Mouse (Mus musculus) liver, embryonic 11.5 days (tissue): ENCODE measurements around the gene Hirip3. TPM values are rescaled to one million over a fixed set of nuclear protein-coding genes. Genes with fewer than 3 reads are reported as not detected.

ENCODE experiments used
- ATAC-seq: fragments of 200-750 bp; cut with Nextera tagmentation; replicated peaks from 2 replicates; pipeline ENCODE4 v1.8.0; 2017; ENCODE audit warnings: moderate number of reproducible peaks, mild to moderate bottlenecking, moderate TSS enrichment, moderate library complexity; ENCODE audit not compliant: low FRiP score
- DNase-seq: peaks from one replicate; pipeline ENCODE4 v3.0.0-alpha.2; 2017; ENCODE audit warnings: low spot score
- H3K27ac ChIP-seq: fragments of 300-500 bp; sonication (generic); 2 replicates; pipeline ENCODE4 v1.5.1; 2014; ENCODE audit warnings: mild to moderate bottlenecking, low read depth, low read length, control low read depth
- H3K27me3 ChIP-seq: fragments of 300-500 bp; sonication (generic); replicated peaks from 2 replicates; pipeline ENCODE4 v1.6.1; 2014; ENCODE audit warnings: low read length, mixed read lengths; ENCODE audit not compliant: control insufficient read depth, insufficient read depth
- H3K36me3 ChIP-seq: fragments of 300-500 bp; sonication (generic); 2 replicates; pipeline ENCODE4 v1.6.1; 2014; ENCODE audit warnings: mild to moderate bottlenecking, low read length, moderate library complexity, mixed read lengths; ENCODE audit not compliant: control insufficient read depth, insufficient read depth
- H3K4me1 ChIP-seq: fragments of 300-500 bp; sonication (generic); replicated peaks from 2 replicates; pipeline ENCODE4 v1.6.1; 2014; ENCODE audit warnings: low read length, mixed read lengths; ENCODE audit not compliant: control insufficient read depth, insufficient read depth
- H3K4me2 ChIP-seq: fragments of 300-500 bp; sonication (generic); 2 replicates; pipeline ENCODE4 v1.6.1; 2014; ENCODE audit warnings: mild to moderate bottlenecking, control low read depth, moderate library complexity
- H3K4me3 ChIP-seq: fragments of 300-500 bp; sonication (generic); 2 replicates; pipeline ENCODE4 v1.5.1; 2014; ENCODE audit warnings: low read depth, low read length, control low read depth
- H3K9ac ChIP-seq: fragments of 300-500 bp; sonication (generic); 2 replicates; pipeline ENCODE4 v1.6.1; 2014; ENCODE audit warnings: low read depth, low read length, control low read depth
- H3K9me3 ChIP-seq: fragments of 300-500 bp; sonication (generic); 2 replicates; pipeline ENCODE4 v1.6.1; 2016; ENCODE audit warnings: low read length, inconsistent platforms, mixed read lengths; ENCODE audit not compliant: control insufficient read depth
- WGBS: fragments of 180-500 bp; shearing (Covaris S2); extraction: QIAGEN DNeasy Blood & Tissue Kit; methylation state at CpG from one replicate; pipeline ENCODE4 v1.1.7; 2014; 5-methylcytosine and 5-hydroxymethylcytosine counted together
- polyA plus RNA-seq: library from polyadenylated mRNA; unstranded; fragments of >200 nt; fragmentation: Nextera tagmentation; extraction: Ambion mirVana; gene quantifications from 2 replicates; pipeline ENCODE4 v1.2.1, GENCODE M21; 2014

The Hirip3 gene
- polyA plus RNA-seq, 1 experiment from 2014 or later, result 24.6 TPM

- H3K9ac ChIP-seq, result peak overlapping the region; percentile 46; the same call in 1 of the 2 replicates
- ATAC-seq (no peak), DNase-seq (no peak)
- H3K36me3 ChIP-seq, result peaks cover 6% of the 10 kb centered on the region; the same call in 1 of the 2 replicates
- H3K27me3 ChIP-seq, result peaks cover 44% of the 10 kb centered on the region
- no peaks in the 10 kb centered on the region for H3K9me3 ChIP-seq
- H3K27ac ChIP-seq, result no peak overlapping the region
- peak overlapping the region; percentile 47 for H3K4me3 ChIP-seq
- WGBS, result 2% methylated on average over 73 of the region's 74 CpGs
- peaks cover 13% of the 10 kb centered on the region for H3K4me1 ChIP-seq
- H3K4me2 ChIP-seq, result peak overlapping the region; percentile 93
Observed at GRCm38 (mm10) chr7:126847421-126848398, 14.1 kb upstream of the Hirip3 start.

- peak overlapping the region; percentile 93 for H3K4me2 ChIP-seq
- H3K4me3 ChIP-seq, result no peak overlapping the region
- H3K9me3 ChIP-seq, result no peaks in the 10 kb centered on the region
- H3K27me3 ChIP-seq, result peaks cover 44% of the 10 kb centered on the region
- H3K36me3 ChIP-seq, result peaks cover 15% of the 10 kb centered on the region; the same call in 1 of the 2 replicates
- no peak overlapping the region for H3K27ac ChIP-seq
- ATAC-seq (no peak), DNase-seq (no peak)
- peaks cover 13% of the 10 kb centered on the region for H3K4me1 ChIP-seq
- no peak overlapping the region for H3K9ac ChIP-seq
- WGBS, result 26% methylated on average over 10 of the region's 10 CpGs
Observed at GRCm38 (mm10) chr7:126848794-126849193, 13.0 kb upstream of the Hirip3 start.

GRCm38 (mm10) chr7:126850161-126850560 lies 11.6 kb upstream of the Hirip3 start:
- Histone ChIP-seq H3K9me3 (no peaks in the 10 kb centered on the region), H3K27me3 (peaks cover 44% of the 10 kb centered on the region), H3K27ac (no peak overlapping the region), H3K9ac (no peak overlapping the region), H3K4me3 (no peak overlapping the region), H3K4me2 (no peak overlapping the region), H3K4me1 (peaks cover 13% of the 10 kb centered on the region), H3K36me3 (peaks cover 26% of the 10 kb centered on the region)
- DNase-seq, result no peak
- no peak for ATAC-seq
- WGBS, result 65% methylated on average over 6 of the region's 6 CpGs

- H3K27ac ChIP-seq, result no peak overlapping the region
- H3K36me3 ChIP-seq, result peaks cover 33% of the 10 kb centered on the region
- no peak overlapping the region for H3K4me3 ChIP-seq
- no peak overlapping the region for H3K4me2 ChIP-seq
- WGBS, result 52% methylated on average over 12 of the region's 12 CpGs
- no peaks in the 10 kb centered on the region for H3K9me3 ChIP-seq
- peaks cover 44% of the 10 kb centered on the region for H3K27me3 ChIP-seq
- peaks cover 13% of the 10 kb centered on the region for H3K4me1 ChIP-seq
- H3K9ac ChIP-seq, result no peak overlapping the region; the same call in 1 of the 2 replicates
- DNase-seq (no peak), ATAC-seq (no peak)
Observed at GRCm38 (mm10) chr7:126851192-126851591, 10.6 kb upstream of the Hirip3 start.

GRCm38 (mm10) chr7:126853454-126853853 lies 8.3 kb upstream of the Hirip3 start:
- H3K27ac ChIP-seq, result no peak overlapping the region
- H3K36me3 ChIP-seq, result peaks cover 46% of the 10 kb centered on the region
- H3K9ac ChIP-seq, result no peak overlapping the region
- H3K27me3 ChIP-seq, result peaks cover 23% of the 10 kb centered on the region
- 82% methylated on average over 5 of the region's 5 CpGs for WGBS
- no peaks in the 10 kb centered on the region for H3K9me3 ChIP-seq
- ATAC-seq, result no peak
- DNase-seq, result no peak
- peaks cover 2% of the 10 kb centered on the region; the same call in 1 of the 2 replicates for H3K4me1 ChIP-seq
- H3K4me2 ChIP-seq, result no peak overlapping the region
- no peak overlapping the region for H3K4me3 ChIP-seq

GRCm38 (mm10) chr7:126855641-126856040 lies 6.1 kb upstream of the Hirip3 start:
- ATAC-seq, result no peak
- WGBS, result 79% methylated on average over 3 of the region's 3 CpGs

GRCm38 (mm10) chr7:126856741-126857420 lies 4.9 kb upstream of the Hirip3 start:
- no peak overlapping the region for H3K4me3 ChIP-seq
- H3K36me3 ChIP-seq, result peaks cover 57% of the 10 kb centered on the region
- no peaks in the 10 kb centered on the region for H3K27me3 ChIP-seq
- 72% methylated on average over 9 of the region's 9 CpGs for WGBS
- no peak overlapping the region for H3K4me2 ChIP-seq
- 0 out of 2 replicates have a peak, but pooled peaks cover 7% of the 10 kb centered on the region for H3K4me1 ChIP-seq
- no peaks in the 10 kb centered on the region for H3K9me3 ChIP-seq
- DNase-seq (no peak), ATAC-seq (no peak)
- no peak overlapping the region for H3K9ac ChIP-seq
- H3K27ac ChIP-seq, result no peak overlapping the region

More at GRCm38 (mm10) chr7:126855641-126856040, 6.1 kb upstream of the Hirip3 start:
- Histone ChIP-seq H3K4me3 (no peak overlapping the region), H3K9ac (no peak overlapping the region), H3K4me1 (0 out of 2 replicates have a peak, but pooled peaks cover 4% of the 10 kb centered on the region), H3K27ac (no peak overlapping the region), H3K4me2 (no peak overlapping the region), H3K9me3 (no peaks in the 10 kb centered on the region), H3K36me3 (peaks cover 57% of the 10 kb centered on the region), H3K27me3 (0 out of 2 replicates have a peak, but pooled peaks cover 4% of the 10 kb centered on the region)
- no peak for DNase-seq

GRCm38 (mm10) chr7:126860987-126861386 lies 785 bp upstream of the Hirip3 start:
- H3K27me3 ChIP-seq, result no peaks in the 10 kb centered on the region
- DNase-seq (no peak), ATAC-seq (0 out of 2 replicates have a peak, but pooled peaks have one; percentile 4)
- H3K4me1 ChIP-seq, result peaks cover 23% of the 10 kb centered on the region
- WGBS, result 42% methylated on average over 5 of the region's 5 CpGs
- H3K9ac ChIP-seq, result peak overlapping the region; percentile 80
- peak overlapping the region; percentile 79 for H3K4me3 ChIP-seq
- H3K27ac ChIP-seq, result peak overlapping the region; percentile 67; the same call in 1 of the 2 replicates
- H3K36me3 ChIP-seq, result peaks cover 35% of the 10 kb centered on the region
- H3K9me3 ChIP-seq, result no peaks in the 10 kb centered on the region
- H3K4me2 ChIP-seq, result peak overlapping the region; percentile 73
